Mouse (Mus musculus) stomach, embryonic 16.5 days (tissue): ENCODE measurements around the gene Zdhhc9. TPM values are rescaled to one million over a fixed set of nuclear protein-coding genes. Genes with fewer than 3 reads are reported as not detected.
A peak's percentile ranks its signal among the peaks of the same experiment; 100 is the strongest.

Source experiments
- ATAC-seq: fragments of 200-750 bp; cut with Nextera tagmentation; 2 replicates; pipeline ENCODE4 v1.8.0; 2017; ENCODE audit warnings: moderate number of reproducible peaks, moderate TSS enrichment; ENCODE audit not compliant: insufficient read depth, low FRiP score
- H3K27ac ChIP-seq: fragments of 300-500 bp; sonication (generic); 2 replicates; pipeline ENCODE4 v1.5.1; 2014; ENCODE audit warnings: low read length
- H3K27me3 ChIP-seq: fragments of 300-500 bp; sonication (generic); 2 replicates; pipeline ENCODE4 v1.6.1; 2014; ENCODE audit warnings: low read length, control low read depth, mixed read lengths; ENCODE audit not compliant: control insufficient read depth, insufficient read depth
- H3K36me3 ChIP-seq: fragments of 300-500 bp; sonication (generic); 2 replicates; pipeline ENCODE4 v1.6.1; 2014; ENCODE audit warnings: low read length; ENCODE audit not compliant: control insufficient read depth, insufficient read depth
- H3K4me1 ChIP-seq: fragments of 300-500 bp; sonication (generic); 2 replicates; pipeline ENCODE4 v1.6.1; 2014; ENCODE audit warnings: low read length, control low read depth, mixed read lengths; ENCODE audit not compliant: control insufficient read depth, insufficient read depth
- H3K4me2 ChIP-seq: fragments of 300-500 bp; sonication (generic); 2 replicates; pipeline ENCODE4 v1.6.1; 2014; ENCODE audit warnings: low read depth, low read length, mixed read lengths
- H3K4me3 ChIP-seq: fragments of 300-500 bp; sonication (generic); replicated peaks from 2 replicates; pipeline ENCODE4 v1.5.1; 2014; ENCODE audit warnings: mild to moderate bottlenecking, low read length
- H3K9ac ChIP-seq: fragments of 300-500 bp; sonication (generic); 2 replicates; pipeline ENCODE4 v1.6.1; 2014; ENCODE audit warnings: low read length
- H3K9me3 ChIP-seq: fragments of 300-500 bp; sonication (generic); replicated peaks from 2 replicates; pipeline ENCODE4 v1.6.1; 2016; ENCODE audit warnings: low read length, control low read depth; ENCODE audit not compliant: control insufficient read depth
- WGBS: fragments of 180-500 bp; shearing (Covaris S2); extraction: QIAGEN DNeasy Blood & Tissue Kit; methylation state at CpG from one replicate; pipeline ENCODE4 v1.1.7; 2014; 5-methylcytosine and 5-hydroxymethylcytosine counted together
- polyA plus RNA-seq: library from polyadenylated mRNA; unstranded; fragments of >200 nt; fragmentation: Nextera tagmentation; extraction: Ambion mirVana; gene quantifications from 2 replicates; pipeline ENCODE4 v1.2.1, GENCODE M21; 2015

Gene Zdhhc9
- polyA plus RNA-seq, 1 experiment from 2014 or later: 6.1 TPM

- ATAC-seq: no peak
- no peaks in the 10 kb centered on the region for H3K36me3 ChIP-seq
- no peak overlapping the region for H3K4me3 ChIP-seq
- no peaks in the 10 kb centered on the region for H3K4me1 ChIP-seq
- WGBS: 72% methylated on average over 2 of the region's 2 CpGs
- H3K9me3 ChIP-seq: no peaks in the 10 kb centered on the region
- H3K4me2 ChIP-seq: no peak overlapping the region
- no peak overlapping the region for H3K27ac ChIP-seq
- H3K9ac ChIP-seq: no peak overlapping the region
- H3K27me3 ChIP-seq: no peaks in the 10 kb centered on the region
Measured at GRCm38 (mm10) chrX:48153949-48154348, 54.7 kb downstream of the Zdhhc9 start.

- Histone ChIP-seq H3K4me2 (no peak overlapping the region), H3K36me3 (no peaks in the 10 kb centered on the region), H3K27ac (no peak overlapping the region), H3K4me1 (no peaks in the 10 kb centered on the region), H3K9me3 (no peaks in the 10 kb centered on the region), H3K27me3 (no peaks in the 10 kb centered on the region), H3K4me3 (no peak overlapping the region), H3K9ac (no peak overlapping the region)
- ATAC-seq: peak; percentile 17; the same call in 1 of the 2 replicates
- 71% methylated on average over 2 of the region's 2 CpGs for WGBS
Measured at GRCm38 (mm10) chrX:48153414-48153813, 55.3 kb downstream of the Zdhhc9 start.

GRCm38 (mm10) chrX:48152106-48152505 is 56.6 kb downstream of the Zdhhc9 start:
- Histone ChIP-seq H3K9me3 (no peaks in the 10 kb centered on the region), H3K4me3 (no peak overlapping the region), H3K27me3 (no peaks in the 10 kb centered on the region), H3K4me2 (no peak overlapping the region), H3K4me1 (no peaks in the 10 kb centered on the region), H3K9ac (no peak overlapping the region), H3K36me3 (no peaks in the 10 kb centered on the region), H3K27ac (no peak overlapping the region)
- no peak for ATAC-seq
- 75% methylated on average over 7 of the region's 7 CpGs for WGBS

GRCm38 (mm10) chrX:48147741-48148186 is 60.9 kb downstream of the Zdhhc9 start:
- no peaks in the 10 kb centered on the region for H3K4me1 ChIP-seq
- WGBS: 78% methylated on average over 7 of the region's 7 CpGs
- H3K4me2 ChIP-seq: no peak overlapping the region
- no peak overlapping the region; the same call in 1 of the 2 replicates for H3K4me3 ChIP-seq
- no peak for ATAC-seq
- H3K36me3 ChIP-seq: no peaks in the 10 kb centered on the region
- H3K27ac ChIP-seq: no peak overlapping the region
- no peak overlapping the region for H3K9ac ChIP-seq
- H3K27me3 ChIP-seq: no peaks in the 10 kb centered on the region
- no peaks in the 10 kb centered on the region for H3K9me3 ChIP-seq

GRCm38 (mm10) chrX:48147226-48147625 is 61.5 kb downstream of the Zdhhc9 start:
- Histone ChIP-seq H3K36me3 (no peaks in the 10 kb centered on the region), H3K27ac (no peak overlapping the region), H3K27me3 (no peaks in the 10 kb centered on the region), H3K4me1 (no peaks in the 10 kb centered on the region), H3K4me2 (no peak overlapping the region), H3K4me3 (no peak overlapping the region; the same call in 1 of the 2 replicates), H3K9ac (no peak overlapping the region), H3K9me3 (no peaks in the 10 kb centered on the region)
- WGBS: 73% methylated on average over 2 of the region's 2 CpGs
- no peak for ATAC-seq

- Histone ChIP-seq H3K36me3 (no peaks in the 10 kb centered on the region), H3K4me1 (no peaks in the 10 kb centered on the region), H3K4me3 (peak within 1 kb of the TSS; percentile 5; the same call in 1 of the 2 replicates), H3K9me3 (no peaks in the 10 kb centered on the region), H3K9ac (no peak within 1 kb of the TSS), H3K27ac (no peak within 1 kb of the TSS), H3K4me2 (no peak within 1 kb of the TSS), H3K27me3 (no peaks in the 10 kb centered on the region)
- no peak for ATAC-seq
- 76% methylated on average over 4 of the region's 4 CpGs for WGBS
Measured at GRCm38 (mm10) chrX:48146262-48146661, 62.4 kb downstream of the Zdhhc9 start, which contains the start of gene Sash3. TSS of gene Sash3 (plus strand) at chrX:48146436.

- Histone ChIP-seq H3K36me3 (no peaks in the 10 kb centered on the region), H3K9me3 (no peaks in the 10 kb centered on the region), H3K4me2 (peak overlapping the region; percentile 45), H3K27ac (peak overlapping the region; percentile 67), H3K4me1 (no peaks in the 10 kb centered on the region), H3K27me3 (no peaks in the 10 kb centered on the region), H3K9ac (peak overlapping the region; percentile 52), H3K4me3 (peak overlapping the region; percentile 26)
- peak; percentile 34; the same call in 1 of the 2 replicates for ATAC-seq
- 45% methylated on average over 26 of the region's 26 CpGs for WGBS
Measured at GRCm38 (mm10) chrX:48143415-48144335, 65.0 kb downstream of the Zdhhc9 start.

- Histone ChIP-seq H3K27me3 (no peaks in the 10 kb centered on the region), H3K4me2 (no peak overlapping the region), H3K27ac (peak overlapping the region; percentile 41; the same call in 1 of the 2 replicates), H3K36me3 (no peaks in the 10 kb centered on the region), H3K4me1 (no peaks in the 10 kb centered on the region), H3K9me3 (no peaks in the 10 kb centered on the region), H3K9ac (no peak overlapping the region), H3K4me3 (no peak overlapping the region)
- whole genome bisulfite sequencing: 52% methylated on average over 6 of the region's 6 CpGs
- ATAC-seq: no peak
Measured at GRCm38 (mm10) chrX:48141481-48141880, 67.2 kb downstream of the Zdhhc9 start.

GRCm38 (mm10) chrX:48140286-48140877 is 68.3 kb downstream of the Zdhhc9 start:
- Histone ChIP-seq H3K9me3 (no peaks in the 10 kb centered on the region), H3K9ac (no peak overlapping the region), H3K4me3 (no peak overlapping the region), H3K4me1 (no peaks in the 10 kb centered on the region), H3K27ac (peak overlapping the region; percentile 67), H3K27me3 (no peaks in the 10 kb centered on the region), H3K4me2 (no peak overlapping the region), H3K36me3 (no peaks in the 10 kb centered on the region)
- no peak for ATAC-seq
- 25% methylated on average over 3 of the region's 3 CpGs for WGBS
